Mouse (Mus musculus) cortical plate, adult 2 months (tissue): ENCODE measurements around the gene Olfr495.

ENCODE experiments used
- CTCF ChIP-seq: fragments of 200-500 bp; IDR thresholded peaks from 2 replicates; pipeline ENCODE4 v1.5.1; 2011; ENCODE audit warnings: mild to moderate bottlenecking, control low read depth, low read length; ENCODE audit not compliant: insufficient read depth; ENCODE audit errors: extremely low read depth
- POLR2A ChIP-seq: fragments of 200-500 bp; IDR thresholded peaks from 2 replicates; pipeline ENCODE4 v1.6.1; 2011; ENCODE audit warnings: mild to moderate bottlenecking, low read length, control low read depth; ENCODE audit not compliant: insufficient read depth; ENCODE audit errors: extremely low read depth

GRCm38 (mm10) chr7:108392867-108393266 is at the start of gene Olfr495:
- TF ChIP-seq CTCF (no peak), POLR2A (no peak)
